Mouse (Mus musculus): ENCODE measurements around the gene Tert. TPM values are rescaled to one million over a fixed set of nuclear protein-coding genes. Genes with fewer than 3 reads are reported as not detected.

Tert gene
- total and polyA plus RNA-seq, 3 experiments = 3.8 to 9.8 (median 9.3) TPM

- in situ Hi-C loops (cut with MboI; ENCODE audit: low pct_ligation_motif_present, low pct_unique_long_range_greater_than_20kb, low sequenced_read_pairs) = no loop called here
- Histone ChIP-seq H3K4me2 (ENCODE audit: insufficient read depth, low read depth, poor library complexity, severe bottlenecking) (no peak overlapping the region; the same call in 1 of the 2 replicates), H3K27ac (ENCODE audit: insufficient read depth, low read depth) (no peak overlapping the region), H3K36me3 (replicated peaks in 1 of 2; ENCODE audit: control insufficient read depth in 1 of 2, insufficient read depth in 1 of 2, low read length in 1 of 2) (no peaks in the 10 kb centered on the region), H3K4me1 (ENCODE audit: control insufficient read depth in 1 of 2, insufficient read depth in 2 of 2) (peaks cover 0 to 15% of the 10 kb centered on the region in 2 experiments; a peak in 3 of 4 replicates), H3K79me2 (replicated peaks; ENCODE audit: control insufficient read depth, extremely low read depth, insufficient read depth, poor library complexity, severe bottlenecking) (no peaks in the 10 kb centered on the region), H3K9ac (ENCODE audit: insufficient read depth, low read depth) (no peak overlapping the region), H3K4me3 (replicated peaks in 1 of 3; ENCODE audit: low read depth in 2 of 3, low read length in 2 of 3, poor library complexity in 1 of 3) (no peak overlapping the region), H3K27me3 (replicated peaks) (peaks cover 3% of the 10 kb centered on the region), H3K9me3 (replicated peaks; ENCODE audit: low read length) (no peaks in the 10 kb centered on the region)
- dilution Hi-C loops (cut with MboI; ENCODE audit: extremely low pct_ligation_motif_present, extremely low pct_unique_long_range_greater_than_20kb, low sequenced_read_pairs) = no loop called here
- TF ChIP-seq RAD21 (IDR thresholded peaks at IDR 0.05; ENCODE audit: low read depth, low read length) = no peak
- TF ChIP-seq KAT2A (IDR thresholded peaks at IDR 0.05; ENCODE audit: insufficient replicate concordance, low read length) = no peak
- no peak for TF ChIP-seq TBP (conservative IDR thresholded peaks at IDR 0.05; ENCODE audit: low read depth, low read length)
- no peak for TF ChIP-seq CHD2 (IDR thresholded peaks at IDR 0.05; ENCODE audit: low read length)
- no peak for TF ChIP-seq GABPA (IDR thresholded peaks at IDR 0.05; ENCODE audit: insufficient replicate concordance, low read depth, low read length)
- no peak for TF ChIP-seq JUN (IDR thresholded peaks at IDR 0.05; ENCODE audit: insufficient read depth, low read depth, low read length)
- no peak for TF ChIP-seq MAZ (IDR thresholded peaks at IDR 0.05; ENCODE audit: low read depth, low read length)
- TF ChIP-seq NELFE (IDR thresholded peaks at IDR 0.05; ENCODE audit: low read depth, low read length) = no peak
- TF ChIP-seq ZKSCAN1 (IDR thresholded peaks at IDR 0.05; ENCODE audit: borderline replicate concordance, low read depth, low read length) = no peak
- no peak for TF ChIP-seq USF1 (IDR thresholded peaks at IDR 0.05; ENCODE audit: low read depth, low read length)
- TF ChIP-seq BHLHE40 (IDR thresholded peaks at IDR 0.05; ENCODE audit: low read depth, low read length) = no peak
- no peak for TF ChIP-seq HCFC1 (IDR thresholded peaks at IDR 0.05; ENCODE audit: low read depth, low read length)
- TF ChIP-seq SMC3 (IDR thresholded peaks at IDR 0.05; ENCODE audit: low read depth, low read length) = no peak
- no peak for TF ChIP-seq EP300 (IDR thresholded peaks at IDR 0.05; ENCODE audit: low read length)
- TF ChIP-seq TCF12 (IDR thresholded peaks at IDR 0.05; ENCODE audit: low read depth, low read length) = no peak
- no peak for TF ChIP-seq USF2 (conservative IDR thresholded peaks at IDR 0.05; ENCODE audit: low read depth, low read length)
- no peak for DNase-seq (ENCODE audit: extremely low read depth)
Observed at GRCm38 (mm10) chr13:73577277-73577676, 49.4 kb upstream of the Tert start.

- dilution Hi-C loops (cut with MboI; ENCODE audit: extremely low pct_ligation_motif_present, extremely low pct_unique_long_range_greater_than_20kb, low sequenced_read_pairs) (no loop called here), in situ Hi-C loops (cut with MboI; ENCODE audit: low pct_ligation_motif_present, low pct_unique_long_range_greater_than_20kb, low sequenced_read_pairs) (no loop called here)
- Histone ChIP-seq H3K27me3 (replicated peaks) (peaks cover 34% of the 10 kb centered on the region), H3K4me2 (ENCODE audit: insufficient read depth, low read depth, poor library complexity, severe bottlenecking) (no peak overlapping the region), H3K27ac (ENCODE audit: insufficient read depth, low read depth) (no peak overlapping the region), H3K36me3 (replicated peaks in 1 of 2; ENCODE audit: control insufficient read depth in 1 of 2, insufficient read depth in 1 of 2, low read length in 1 of 2) (no peaks in the 10 kb centered on the region), H3K4me3 (replicated peaks in 1 of 3; ENCODE audit: low read depth in 2 of 3, low read length in 2 of 3, poor library complexity in 1 of 3) (no peak overlapping the region), H3K79me2 (replicated peaks; ENCODE audit: control insufficient read depth, extremely low read depth, insufficient read depth, poor library complexity, severe bottlenecking) (no peaks in the 10 kb centered on the region), H3K9me3 (replicated peaks; ENCODE audit: low read length) (no peaks in the 10 kb centered on the region), H3K9ac (ENCODE audit: insufficient read depth, low read depth) (no peak overlapping the region), H3K4me1 (ENCODE audit: control insufficient read depth in 1 of 2, insufficient read depth in 2 of 2) (peaks cover 0 to 6% of the 10 kb centered on the region in 2 experiments; a peak in 2 of 4 replicates)
- TF ChIP-seq NRF1 (IDR thresholded peaks at IDR 0.05; ENCODE audit: low read depth, low read length) = no peak
- no peak for TF ChIP-seq MAX (IDR thresholded peaks at IDR 0.05; ENCODE audit: low read length)
- TF ChIP-seq MEF2A (IDR thresholded peaks at IDR 0.05; ENCODE audit: borderline replicate concordance, low read depth, low read length) = no peak
- TF ChIP-seq ELF1 (IDR thresholded peaks at IDR 0.05; ENCODE audit: low read depth, low read length) = no peak
- no peak for TF ChIP-seq GABPA (IDR thresholded peaks at IDR 0.05; ENCODE audit: insufficient replicate concordance, low read depth, low read length)
- no peak for DNase-seq (ENCODE audit: extremely low read depth)
Observed at GRCm38 (mm10) chr13:73591488-73591887, 35.2 kb upstream of the Tert start.
